Mouse (Mus musculus) kidney, postnatal 0 days (tissue): ENCODE results near the gene Tmpo. TPM values are rescaled to one million over a fixed set of nuclear protein-coding genes. Genes with fewer than 3 reads are reported as not detected.

Experiments used
- ATAC-seq: fragments of 200-750 bp; cut with Nextera tagmentation; replicated peaks from 2 replicates; pipeline ENCODE4 v1.8.0; 2017; ENCODE audit warnings: low read depth, moderate number of reproducible peaks, moderate TSS enrichment, moderate library complexity; ENCODE audit not compliant: low FRiP score
- DNase-seq: peaks from one replicate; pipeline ENCODE4 v3.0.0-alpha.2; 2016; ENCODE audit warnings: low spot score
- H3K27ac ChIP-seq: fragments of 300-500 bp; sonication (generic); 2 replicates; pipeline ENCODE4 v1.5.1; 2014; ENCODE audit warnings: mild to moderate bottlenecking
- H3K27me3 ChIP-seq: fragments of 300-500 bp; sonication (generic); 2 replicates; pipeline ENCODE4 v1.6.1; 2014; ENCODE audit warnings: low read length, mixed read lengths; ENCODE audit not compliant: insufficient read depth
- H3K36me3 ChIP-seq: fragments of 300-500 bp; sonication (generic); 2 replicates; pipeline ENCODE4 v1.6.1; 2014; ENCODE audit warnings: low read length, mixed read lengths; ENCODE audit not compliant: insufficient read depth
- H3K4me1 ChIP-seq: fragments of 300-500 bp; sonication (generic); replicated peaks from 2 replicates; pipeline ENCODE4 v1.6.1; 2014; ENCODE audit warnings: antibody characterized with exemption, low read length, mixed read lengths; ENCODE audit not compliant: insufficient read depth
- H3K4me2 ChIP-seq: fragments of 300-500 bp; sonication (generic); 2 replicates; pipeline ENCODE4 v1.6.1; 2014; ENCODE audit warnings: mild to moderate bottlenecking, low read length, moderate library complexity, mixed read lengths
- H3K4me3 ChIP-seq: fragments of 300-500 bp; sonication (generic); replicated peaks from 2 replicates; pipeline ENCODE4 v1.5.1; 2014; ENCODE audit warnings: low read depth, low read length
- H3K9ac ChIP-seq: fragments of 300-500 bp; sonication (generic); 2 replicates; pipeline ENCODE4 v1.6.1; 2014; ENCODE audit warnings: low read depth, low read length
- H3K9me3 ChIP-seq: fragments of 300-500 bp; sonication (generic); replicated peaks from 2 replicates; pipeline ENCODE4 v1.6.1; 2016; ENCODE audit warnings: low read length, inconsistent platforms, mixed read lengths
- CTCF ChIP-seq: IDR thresholded peaks from 2 replicates; pipeline ENCODE4 v1.5.1; 2016; ENCODE audit warnings: antibody characterized with exemption, low read depth, mild to moderate bottlenecking, moderate library complexity
- WGBS: fragments of 180-500 bp; shearing (Covaris S2); extraction: QIAGEN DNeasy Blood & Tissue Kit; methylation state at CpG from one replicate; pipeline ENCODE4 v1.1.7; 2014; 5-methylcytosine and 5-hydroxymethylcytosine counted together
- polyA plus RNA-seq: library from polyadenylated mRNA; unstranded; fragments of >200 nt; fragmentation: Nextera tagmentation; extraction: Ambion mirVana; gene quantifications from 2 replicates; pipeline ENCODE4 v1.2.1, GENCODE M21; 2015

Gene Tmpo
- polyA plus RNA-seq, 1 experiment from 2014 or later, result 160 TPM

GRCm38 (mm10) chr10:91171455-91172328 is 9.4 kb downstream of the Tmpo start:
- Histone ChIP-seq H3K4me2 (peak overlapping the region; percentile 69), H3K27ac (peak overlapping the region; percentile 99), H3K9me3 (no peaks in the 10 kb centered on the region), H3K36me3 (no peaks in the 10 kb centered on the region), H3K27me3 (no peaks in the 10 kb centered on the region), H3K4me3 (peak overlapping the region; percentile 96), H3K9ac (peak overlapping the region; percentile 98), H3K4me1 (peaks cover 18% of the 10 kb centered on the region; the same call in 1 of the 2 replicates)
- no peak for TF ChIP-seq CTCF
- ATAC-seq (peak; percentile 97), DNase-seq (peak; percentile 97)
- WGBS, result under 1% methylated on average over 65 of the region's 68 CpGs

GRCm38 (mm10) chr10:91171041-91171440 is 10.1 kb downstream of the Tmpo start:
- Histone ChIP-seq H3K4me2 (peak overlapping the region; percentile 65), H3K4me1 (peaks cover 18% of the 10 kb centered on the region; the same call in 1 of the 2 replicates), H3K27ac (peak overlapping the region; percentile 99), H3K4me3 (peak overlapping the region; percentile 96), H3K27me3 (no peaks in the 10 kb centered on the region), H3K36me3 (no peaks in the 10 kb centered on the region), H3K9me3 (no peaks in the 10 kb centered on the region), H3K9ac (peak overlapping the region; percentile 98)
- under 1% methylated on average over 39 of the region's 59 CpGs for WGBS
- DNase-seq, result no peak
- ATAC-seq, result peak; percentile 56
- TF ChIP-seq CTCF, result no peak

GRCm38 (mm10) chr10:91170143-91170941 is 10.8 kb downstream of the Tmpo start:
- H3K4me2 ChIP-seq, result peak overlapping the region; percentile 65
- no peaks in the 10 kb centered on the region for H3K9me3 ChIP-seq
- no peaks in the 10 kb centered on the region for H3K27me3 ChIP-seq
- H3K27ac ChIP-seq, result peak overlapping the region; percentile 99
- no peaks in the 10 kb centered on the region for H3K36me3 ChIP-seq
- peak; percentile 57 for ATAC-seq
- peak; percentile 75 for TF ChIP-seq CTCF
- H3K4me3 ChIP-seq, result peak overlapping the region; percentile 96
- DNase-seq, result peak; percentile 97
- under 1% methylated on average over 50 of the region's 50 CpGs for WGBS
- peak overlapping the region; percentile 98 for H3K9ac ChIP-seq
- H3K4me1 ChIP-seq, result peaks cover 18% of the 10 kb centered on the region; the same call in 1 of the 2 replicates

DNA sequence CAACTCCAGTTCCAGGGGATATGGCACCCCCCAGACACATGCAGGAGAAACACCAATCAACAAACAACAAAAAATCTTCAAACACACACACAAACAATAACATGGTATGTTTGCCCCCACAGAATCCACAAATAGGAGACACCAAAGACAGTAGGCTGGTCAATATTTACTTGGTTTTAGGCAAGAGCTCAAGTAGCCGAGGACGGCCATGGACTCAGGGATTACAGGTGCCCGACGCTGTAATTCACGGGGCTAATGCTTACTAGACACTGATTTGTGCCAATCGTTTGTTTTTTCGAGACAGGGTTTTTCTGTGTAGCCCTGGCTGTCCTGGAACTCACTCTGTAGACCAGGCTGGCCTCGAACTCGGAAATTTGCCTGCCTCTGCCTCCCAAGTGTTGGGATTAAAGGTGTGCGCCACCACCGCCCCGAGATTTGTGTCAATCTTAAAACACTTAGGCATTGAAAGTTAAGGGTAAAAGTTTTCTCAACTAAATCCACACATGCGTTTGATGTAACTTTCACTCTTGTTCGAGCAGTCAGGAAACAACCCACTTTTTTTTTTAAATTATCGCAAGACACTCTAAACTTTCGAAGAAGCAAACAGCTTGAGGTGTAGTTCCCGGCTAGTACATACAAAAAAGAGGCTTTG is 11.6 kb downstream of the Tmpo start:
- Histone ChIP-seq H3K4me2 (peak overlapping the region; percentile 65), H3K27ac (no peak overlapping the region), H3K9me3 (no peaks in the 10 kb centered on the region), H3K36me3 (0 out of 2 replicates have a peak, but pooled peaks cover 2% of the 10 kb centered on the region), H3K4me3 (peak overlapping the region; percentile 96), H3K4me1 (peaks cover 18% of the 10 kb centered on the region; the same call in 1 of the 2 replicates), H3K9ac (peak overlapping the region; percentile 98), H3K27me3 (no peaks in the 10 kb centered on the region)
- no peak for DNase-seq
- TF ChIP-seq CTCF, result no peak
- ATAC-seq, result no peak
- WGBS, result 28% methylated on average over 17 of the region's 17 CpGs

GRCm38 (mm10) chr10:91167352-91167751 is 13.8 kb downstream of the Tmpo start:
- WGBS, result 18% methylated on average over 7 of the region's 7 CpGs
- H3K9me3 ChIP-seq, result no peaks in the 10 kb centered on the region
- no peak overlapping the region for H3K9ac ChIP-seq
- ATAC-seq, result no peak
- H3K4me1 ChIP-seq, result peaks cover 18% of the 10 kb centered on the region; the same call in 1 of the 2 replicates
- H3K4me3 ChIP-seq, result peak overlapping the region; percentile 1; the same call in 1 of the 2 replicates
- peak overlapping the region; percentile 62 for H3K27ac ChIP-seq
- TF ChIP-seq CTCF, result no peak
- no peaks in the 10 kb centered on the region for H3K27me3 ChIP-seq
- DNase-seq, result peak; percentile 63
- H3K4me2 ChIP-seq, result peak overlapping the region; percentile 65
- peaks cover 18% of the 10 kb centered on the region for H3K36me3 ChIP-seq

- H3K9me3 ChIP-seq, result no peaks in the 10 kb centered on the region
- no peaks in the 10 kb centered on the region for H3K27me3 ChIP-seq
- peaks cover 22% of the 10 kb centered on the region for H3K36me3 ChIP-seq
- DNase-seq (peak; percentile 83), ATAC-seq (no peak)
- peak overlapping the region; percentile 1; the same call in 1 of the 2 replicates for H3K4me3 ChIP-seq
- H3K4me2 ChIP-seq, result peak overlapping the region; percentile 65
- H3K9ac ChIP-seq, result no peak overlapping the region
- peak overlapping the region; percentile 62 for H3K27ac ChIP-seq
- H3K4me1 ChIP-seq, result peaks cover 18% of the 10 kb centered on the region; the same call in 1 of the 2 replicates
- WGBS, result 36% methylated on average over 5 of the region's 5 CpGs
- peak; percentile 76 for TF ChIP-seq CTCF
Measured at GRCm38 (mm10) chr10:91166890-91167289, 14.2 kb downstream of the Tmpo start.
